Mouse (Mus musculus): Measurements from ENCODE around the gene Mrto4.
"Not testable (repeated sequence)": the region's sequence is repeated elsewhere in the genome, so short reads cannot be mapped to it uniquely, and the experiment has no call there.

The Mrto4 gene

GRCm38 (mm10) chr4:139351931-139352711 lies at the start of gene Mrto4, which contains the start of the genes Emc1 and Ubr4:
Mrto4 (minus strand) TSS chr4:139352576.
Emc1 (plus strand) TSS chr4:139352587.
Ubr4 (plus strand) TSS chr4:139352609.
- peak; percentile 71 for DNase-seq (ENCODE audit: low spot score)

GRCm38 (mm10) chr4:139400487-139400886 lies 48.1 kb upstream of the Mrto4 start:
- no peak for DNase-seq (ENCODE audit: low spot score)

- no peak for DNase-seq (ENCODE audit: low spot score)
Measured at GRCm38 (mm10) chr4:139395431-139395830, 43.1 kb upstream of the Mrto4 start.

GRCm38 (mm10) chr4:139389557-139389956 lies 37.2 kb upstream of the Mrto4 start:
- DNase-seq (ENCODE audit: low spot score): no peak

GRCm38 (mm10) chr4:139386869-139387319 lies 34.5 kb upstream of the Mrto4 start:
- no peak for DNase-seq (ENCODE audit: low spot score)

- DNase-seq (ENCODE audit: low spot score): not testable (repeated sequence)
Measured at GRCm38 (mm10) chr4:139385841-139386240, 33.5 kb upstream of the Mrto4 start.

- no peak for DNase-seq (ENCODE audit: low spot score)
Measured at GRCm38 (mm10) chr4:139382231-139382630, 29.9 kb upstream of the Mrto4 start.

GRCm38 (mm10) chr4:139381452-139381845 lies 29.1 kb upstream of the Mrto4 start:
- no peak for DNase-seq (ENCODE audit: low spot score)

GRCm38 (mm10) chr4:139380775-139381451 lies 28.5 kb upstream of the Mrto4 start:
- no peak for DNase-seq (ENCODE audit: low spot score)

- DNase-seq (ENCODE audit: low spot score): peak; percentile 99
Measured at GRCm38 (mm10) chr4:139380207-139380748, 27.9 kb upstream of the Mrto4 start.

GRCm38 (mm10) chr4:139379719-139380118 lies 27.3 kb upstream of the Mrto4 start:
- DNase-seq (ENCODE audit: low spot score): no peak

GRCm38 (mm10) chr4:139373531-139373930 lies 21.2 kb upstream of the Mrto4 start:
- no peak for DNase-seq (ENCODE audit: low spot score)

GRCm38 (mm10) chr4:139373130-139373529 lies 20.8 kb upstream of the Mrto4 start:
- DNase-seq (ENCODE audit: low spot score): no peak

- DNase-seq (ENCODE audit: low spot score): no peak
Measured at GRCm38 (mm10) chr4:139368038-139368437, 15.7 kb upstream of the Mrto4 start.

GRCm38 (mm10) chr4:139367336-139367735 lies 15.0 kb upstream of the Mrto4 start:
- DNase-seq (ENCODE audit: low spot score): no peak

GRCm38 (mm10) chr4:139360761-139361548 lies 8.6 kb upstream of the Mrto4 start:
- DNase-seq (ENCODE audit: low spot score): no peak

- DNase-seq (ENCODE audit: low spot score): no peak
Measured at GRCm38 (mm10) chr4:139357211-139357610, 4.8 kb upstream of the Mrto4 start.

- no peak for DNase-seq (ENCODE audit: low spot score)
Measured at GRCm38 (mm10) chr4:139352832-139353231, 456 bp upstream of the Mrto4 start.

GRCm38 (mm10) chr4:139345416-139346019 lies 6.9 kb downstream of the Mrto4 start:
- no peak for DNase-seq (ENCODE audit: low spot score)

GRCm38 (mm10) chr4:139343718-139344117 lies 8.7 kb downstream of the Mrto4 start:
- no peak for DNase-seq (ENCODE audit: low spot score)

- DNase-seq (ENCODE audit: low spot score): no peak
Measured at GRCm38 (mm10) chr4:139341556-139342233, 10.7 kb downstream of the Mrto4 start.

Measured in left cerebral cortex, adult 11 months (tissue).